Mouse (Mus musculus): Measurements from ENCODE around the gene Nphp1.

The Nphp1 gene

GRCm38 (mm10) chr2:127788440-127789116, at the start of gene Nphp1:
Gene Nphp1 (minus strand): TSS chr2:127788897.
- peak; percentile 87 for DNase-seq

- no peak for DNase-seq
Observed at GRCm38 (mm10) chr2:127832833-127833190, 44.1 kb upstream of the Nphp1 start.

GRCm38 (mm10) chr2:127832103-127832832, 43.6 kb upstream of the Nphp1 start:
- no peak for DNase-seq

- DNase-seq: peak; percentile 98
Observed at GRCm38 (mm10) chr2:127831401-127832102, 42.9 kb upstream of the Nphp1 start, which contains the start of gene Bub1. Gene Bub1 (minus strand): TSS chr2:127831865.

- peak; percentile 82 for DNase-seq
Observed at GRCm38 (mm10) chr2:127791919-127792603, 3.4 kb upstream of the Nphp1 start, which contains the start of gene Mtln. Gene Mtln (minus strand): TSS chr2:127792488.

GRCm38 (mm10) chr2:127789651-127790270, 1.1 kb upstream of the Nphp1 start:
- no peak for DNase-seq

- no peak for DNase-seq
Observed at GRCm38 (mm10) chr2:127789138-127789537, 441 bp upstream of the Nphp1 start.

GRCm38 (mm10) chr2:127787226-127787625, 1.5 kb downstream of the Nphp1 start:
- no peak for DNase-seq

GRCm38 (mm10) chr2:127778451-127778850, 10.2 kb downstream of the Nphp1 start:
- DNase-seq: no peak

- no peak for DNase-seq
Observed at GRCm38 (mm10) chr2:127775013-127775412, 13.7 kb downstream of the Nphp1 start.

GRCm38 (mm10) chr2:127774578-127774941, 14.1 kb downstream of the Nphp1 start:
- DNase-seq: no peak

GRCm38 (mm10) chr2:127773938-127774577, 14.6 kb downstream of the Nphp1 start:
- no peak for DNase-seq

- no peak for DNase-seq
Observed at GRCm38 (mm10) chr2:127761587-127761986, 27.1 kb downstream of the Nphp1 start.

GRCm38 (mm10) chr2:127760429-127761000, 28.2 kb downstream of the Nphp1 start:
- DNase-seq: no peak

- DNase-seq: no peak
Observed at GRCm38 (mm10) chr2:127760014-127760413, 28.7 kb downstream of the Nphp1 start.

GRCm38 (mm10) chr2:127759157-127759880, 29.4 kb downstream of the Nphp1 start:
- no peak for DNase-seq

GRCm38 (mm10) chr2:127757171-127757570, 31.5 kb downstream of the Nphp1 start:
- DNase-seq: peak; percentile 22

GRCm38 (mm10) chr2:127754113-127754512, 34.6 kb downstream of the Nphp1 start:
- no peak for DNase-seq

- no peak for DNase-seq
Observed at GRCm38 (mm10) chr2:127751849-127752610, 36.7 kb downstream of the Nphp1 start.

GRCm38 (mm10) chr2:127749376-127749775, 39.3 kb downstream of the Nphp1 start:
- DNase-seq: no peak
